ENCODE assay signal across 11 mouse cellular contexts in genomic region chr10:83724351-83725059, GRCm38 (mm10). TPM values are rescaled to one million over a fixed set of nuclear protein-coding genes. Genes with fewer than 3 reads are reported as not detected.
A peak's percentile ranks its signal among the peaks of the same experiment; 100 is the strongest.
DNase-seq lines count a peak whose midpoint lies in the region; ATAC-seq and TF ChIP-seq lines count a peak whose summit lies in the region.
"Had no signal": no experiment of that assay in that cellular context is flagged by ENCODE, and none has a peak within 500 bp of the region (broad histone marks: within the 10 kb centered on the region; RNA-seq: fewer than 3 reads in every experiment).

No protein-coding gene starts in this region.

- no peak overlapping the region for H3K4me3 ChIP-seq in heart, postnatal 0 days (ENCODE audit: low read depth, low read length)
- H3K4me3 ChIP-seq in heart, embryonic 12.5 days, result no peak overlapping the region
- H3K4me3 ChIP-seq in midbrain, postnatal 0 days (ENCODE audit: low read depth, low read length), result no peak overlapping the region
- H3K4me3 ChIP-seq in midbrain, embryonic 10.5 days, result no peak overlapping the region
- no peak overlapping the region for H3K4me3 ChIP-seq in bone marrow macrophage, adult 2 months (ENCODE audit: insufficient read depth, low read length)
- H3K4me3 ChIP-seq in small intestine, adult 2 months (ENCODE audit: low read depth, low read length), result no peak overlapping the region
- H3K4me3 ChIP-seq: erythroblast, embryonic 14.5 days; megakaryocyte, embryonic 14.5 days had no signal

- TF ChIP-seq CTCF in heart, postnatal 0 days (IDR thresholded peaks at IDR 0.05; ENCODE audit: low read depth), result peak; percentile 41
- TF ChIP-seq CTCF in midbrain, postnatal 0 days (IDR thresholded peaks at IDR 0.05), result peak; percentile 69
- peak; percentile 35; the same call in 1 of the 2 replicates for TF ChIP-seq CTCF in bone marrow macrophage, adult 2 months (IDR thresholded peaks at IDR 0.05; ENCODE audit: low read depth, low read length)
- TF ChIP-seq CTCF in small intestine, adult 2 months (IDR thresholded peaks at IDR 0.05; ENCODE audit: extremely low read depth, insufficient read length, insufficient replicate concordance, low read depth, low read length), result peak; percentile 55; the same call in 1 of the 2 replicates

- no peak for TF ChIP-seq EP300 in heart, postnatal 0 days (IDR thresholded peaks at IDR 0.05; ENCODE audit: low read depth)

- H3K4me1 ChIP-seq in heart, postnatal 0 days (ENCODE audit: control insufficient read depth, insufficient read depth), result peaks cover 8% of the 10 kb centered on the region
- peaks cover 20% of the 10 kb centered on the region for H3K4me1 ChIP-seq in heart, embryonic 12.5 days (replicated peaks)
- H3K4me1 ChIP-seq in midbrain, postnatal 0 days (ENCODE audit: insufficient read depth, low read length), result no peaks in the 10 kb centered on the region
- H3K4me1 ChIP-seq in midbrain, embryonic 10.5 days, result peaks cover 20% of the 10 kb centered on the region
- peaks cover 2% of the 10 kb centered on the region; the same call in 1 of the 2 replicates for H3K4me1 ChIP-seq in bone marrow macrophage, adult 2 months (ENCODE audit: control insufficient read depth, insufficient read depth, low read length)
- H3K4me1 ChIP-seq in small intestine, adult 2 months (ENCODE audit: control insufficient read depth, insufficient read depth, insufficient read length, low read length), result no peaks in the 10 kb centered on the region

- H3K9me3 ChIP-seq in heart, postnatal 0 days (replicated peaks; ENCODE audit: control insufficient read depth, low read length), result no peaks in the 10 kb centered on the region
- peaks cover 2% of the 10 kb centered on the region; the same call in 1 of the 2 replicates for H3K9me3 ChIP-seq in heart, embryonic 12.5 days (replicated peaks)
- H3K9me3 ChIP-seq in midbrain, postnatal 0 days (ENCODE audit: low read length), result no peaks in the 10 kb centered on the region
- peaks cover 6% of the 10 kb centered on the region; the same call in 1 of the 2 replicates for H3K9me3 ChIP-seq in midbrain, embryonic 10.5 days (replicated peaks)

- ATAC-seq in heart, postnatal 0 days (ENCODE audit: insufficient read depth, low read depth), result no peak
- no peak for ATAC-seq in heart, embryonic 12.5 days (ENCODE audit: insufficient number of reproducible peaks, low FRiP score)
- no peak for ATAC-seq in midbrain, postnatal 0 days (ENCODE audit: low FRiP score)
- ATAC-seq: inflammation-experienced regulatory T-cells, adult 6 months had no signal

- no peaks in the 10 kb centered on the region for H3K36me3 ChIP-seq in heart, postnatal 0 days (replicated peaks; ENCODE audit: control insufficient read depth, insufficient read depth, low read length)
- no peaks in the 10 kb centered on the region for H3K36me3 ChIP-seq in heart, embryonic 12.5 days
- no peaks in the 10 kb centered on the region for H3K36me3 ChIP-seq in midbrain, postnatal 0 days (ENCODE audit: insufficient read depth, low read length)
- no peaks in the 10 kb centered on the region for H3K36me3 ChIP-seq in midbrain, embryonic 10.5 days
- H3K36me3 ChIP-seq in small intestine, adult 2 months (ENCODE audit: control insufficient read depth, insufficient read depth, low read length), result no peaks in the 10 kb centered on the region

- no peak for DNase-seq in heart, postnatal 0 days (ENCODE audit: low spot score)
- no peak for DNase-seq in midbrain, postnatal 0 days (ENCODE audit: low spot score)
- no peak for DNase-seq in midbrain, embryonic 10.5 days (ENCODE audit: low spot score)
- DNase-seq in ovary, postnatal 14 days (ENCODE audit: low spot score), result no peak
- no peak for DNase-seq in cerebellum, adult 11-12 months

- H3K27me3 ChIP-seq in heart, postnatal 0 days (ENCODE audit: control insufficient read depth, insufficient read depth, low read length), result no peaks in the 10 kb centered on the region
- H3K27me3 ChIP-seq in heart, embryonic 12.5 days (replicated peaks), result no peaks in the 10 kb centered on the region
- H3K27me3 ChIP-seq in midbrain, postnatal 0 days (ENCODE audit: insufficient read depth, low read length), result no peaks in the 10 kb centered on the region
- H3K27me3 ChIP-seq in midbrain, embryonic 10.5 days (ENCODE audit: low read depth, poor library complexity, severe bottlenecking), result peaks cover 18% of the 10 kb centered on the region
- 0 out of 2 replicates have a peak, but pooled peaks cover 3% of the 10 kb centered on the region for H3K27me3 ChIP-seq in small intestine, adult 2 months (ENCODE audit: control insufficient read depth, insufficient read depth, low read length)

- H3K9ac ChIP-seq in heart, postnatal 0 days (replicated peaks; ENCODE audit: low read depth, low read length), result no peak overlapping the region
- no peak overlapping the region for H3K9ac ChIP-seq in heart, embryonic 12.5 days
- no peak overlapping the region for H3K9ac ChIP-seq in midbrain, postnatal 0 days (replicated peaks; ENCODE audit: low read length, poor library complexity, severe bottlenecking)

- WGBS in heart, postnatal 0 days, result 87% methylated on average over 15 of the region's 15 CpGs
- WGBS in heart, embryonic 12.5 days, result 79% methylated on average over 15 of the region's 15 CpGs
- WGBS in midbrain, postnatal 0 days, result 88% methylated on average over 15 of the region's 15 CpGs
- WGBS in midbrain, embryonic 10.5 days, result 83% methylated on average over 15 of the region's 15 CpGs
- 87% methylated on average over 15 of the region's 15 CpGs for WGBS in small intestine, adult 2 months

- H3K4me2 ChIP-seq in heart, postnatal 0 days (ENCODE audit: low read depth, low read length), result no peak overlapping the region
- no peak overlapping the region for H3K4me2 ChIP-seq in heart, embryonic 12.5 days
- H3K4me2 ChIP-seq in midbrain, postnatal 0 days (ENCODE audit: low read depth, low read length, poor library complexity, severe bottlenecking), result 0 out of 2 replicates have a peak overlapping the region, but pooled peaks have one; percentile 91

- TF ChIP-seq POLR2A in bone marrow macrophage, adult 2 months (IDR thresholded peaks at IDR 0.05; ENCODE audit: borderline replicate concordance, low read depth, low read length), result no peak
- no peak for TF ChIP-seq POLR2A in small intestine, adult 2 months (IDR thresholded peaks at IDR 0.05; ENCODE audit: low read depth, low read length)

- no peak overlapping the region for H3K27ac ChIP-seq in heart, postnatal 0 days (ENCODE audit: low read depth)
- no peak overlapping the region for H3K27ac ChIP-seq in heart, embryonic 12.5 days (ENCODE audit: poor library complexity, severe bottlenecking)
- no peak overlapping the region for H3K27ac ChIP-seq in midbrain, postnatal 0 days (ENCODE audit: low read depth, low read length)
- H3K27ac ChIP-seq in midbrain, embryonic 10.5 days (replicated peaks), result no peak overlapping the region
- no peak overlapping the region for H3K27ac ChIP-seq in bone marrow macrophage, adult 2 months (ENCODE audit: insufficient read depth, low read depth, low read length)
- H3K27ac ChIP-seq in small intestine, adult 2 months (ENCODE audit: insufficient read depth, low read depth, low read length), result no peak overlapping the region

RNA-seq across cellular contexts. Expression of gene 1500009L16Rik, which starts 1.8 kb away (rescaled TPM):
- total RNA-seq in heart, postnatal 0 days (2014; rRNA removed; ENCODE audit: low replicate concordance), result 8.3 and 13.4 TPM in 2 replicates
- polyA plus RNA-seq in heart, postnatal 0 days (2015; fragmentation: Nextera tagmentation; extraction: Ambion mirVana), result 13.4 and 13.8 TPM in 2 replicates
- 14.7 and 15.7 TPM in 2 replicates for polyA plus RNA-seq in heart, embryonic 12.5 days (2016; fragmentation: Nextera tagmentation; extraction: Ambion mirVana)
- 52.4 and 63.7 TPM in 2 replicates for total RNA-seq in midbrain, postnatal 0 days (2014; rRNA removed)
- polyA plus RNA-seq in midbrain, postnatal 0 days (2015; fragmentation: Nextera tagmentation; extraction: Ambion mirVana), result 122 and 136 TPM in 2 replicates
- polyA plus RNA-seq in midbrain, embryonic 10.5 days (2016; fragmentation: Nextera tagmentation; extraction: Ambion mirVana), result 44.2 and 49.4 TPM in 2 replicates
- polyA plus RNA-seq in bone marrow macrophage, adult 2 months (2012; ENCODE audit: insufficient read depth, insufficient read length, missing spikeins), result not detected in 2 replicates
- 0.36 and 1.5 TPM in 2 replicates for polyA plus RNA-seq in small intestine, adult 2 months (2012; rRNA removed)
- polyA plus RNA-seq: erythroblast, embryonic 14.5 days had no signal
